ENCODE assay signal across 9 mouse cellular contexts in genomic region chr17:83215529-83216244, GRCm38 (mm10). TPM values are rescaled to one million over a fixed set of nuclear protein-coding genes. Genes with fewer than 3 reads are reported as not detected.
DNase-seq lines count a peak whose midpoint lies in the region; ATAC-seq and TF ChIP-seq lines count a peak whose summit lies in the region.
"Had no signal": no experiment of that assay in that cellular context is flagged by ENCODE, and none has a peak within 500 bp of the region (broad histone marks: within the 10 kb centered on the region; RNA-seq: fewer than 3 reads in every experiment).

No protein-coding gene starts in this region.

- peaks cover 87% of the 10 kb centered on the region for H3K4me1 ChIP-seq in embryonic facial prominence, embryonic 10.5 days
- peaks cover 57% of the 10 kb centered on the region for H3K4me1 ChIP-seq in limb, embryonic 12.5 days (replicated peaks)

- H3K9me3 ChIP-seq in embryonic facial prominence, embryonic 10.5 days, result no peaks in the 10 kb centered on the region
- H3K9me3 ChIP-seq in limb, embryonic 12.5 days, result no peaks in the 10 kb centered on the region

- peaks cover 25% of the 10 kb centered on the region for H3K36me3 ChIP-seq in embryonic facial prominence, embryonic 10.5 days (replicated peaks)
- no peaks in the 10 kb centered on the region for H3K36me3 ChIP-seq in limb, embryonic 12.5 days
- no peaks in the 10 kb centered on the region for H3K36me3 ChIP-seq in myocyte (ENCODE audit: control insufficient read depth, insufficient read depth)

- 0 out of 2 replicates have a peak, but pooled peaks have one; percentile 3 for ATAC-seq in limb, embryonic 12.5 days (ENCODE audit: insufficient number of reproducible peaks, insufficient read depth, low FRiP score, low TSS enrichment, low read depth)
- ATAC-seq in activated CD4-positive, CD25-positive, alpha-beta regulatory T cell, adult 4 months, result no peak

- H3K27me3 ChIP-seq in embryonic facial prominence, embryonic 10.5 days (replicated peaks; ENCODE audit: low read depth, poor library complexity, severe bottlenecking), result peaks cover 35% of the 10 kb centered on the region
- H3K27me3 ChIP-seq in limb, embryonic 12.5 days, result peaks cover 98% of the 10 kb centered on the region
- H3K27me3 ChIP-seq in myocyte (ENCODE audit: control insufficient read depth, insufficient read depth, insufficient read length), result no peaks in the 10 kb centered on the region

- H3K9ac ChIP-seq in limb, embryonic 12.5 days (replicated peaks), result peak overlapping the region; percentile 95

- intact Hi-C loops in heart, postnatal 25 days (cut with DNase I), result loop anchor here (5.0 to 10.0 kb wide), 2 partner anchors 139 to 297 kb away; partner anchors contain the start of gene Eml4

- peak; percentile 96 for DNase-seq in heart, adult 11 months
- DNase-seq in heart, postnatal 25 days (ENCODE audit: low spot score), result no peak
- DNase-seq in NIH3T3 (ENCODE audit: low read depth), result peak; percentile 66
- peak; percentile 70 for DNase-seq in embryonic facial prominence, embryonic 10.5 days (ENCODE audit: low spot score)
- peak; percentile 58 for DNase-seq in heart, postnatal 4 days

- WGBS in embryonic facial prominence, embryonic 10.5 days, result under 1% methylated on average over 80 of the region's 80 CpGs
- WGBS in limb, embryonic 12.5 days, result under 1% methylated on average over 78 of the region's 80 CpGs

- H3K4me2 ChIP-seq in limb, embryonic 12.5 days, result peak overlapping the region; percentile 83
- peak overlapping the region; percentile 93 for H3K4me2 ChIP-seq in myocyte (ENCODE audit: low read depth)

- H3K4me3 ChIP-seq in embryonic facial prominence, embryonic 10.5 days, result peak overlapping the region; percentile 87
- peak overlapping the region; percentile 68 for H3K4me3 ChIP-seq in limb, embryonic 12.5 days (replicated peaks)
- H3K4me3 ChIP-seq in myocyte, result peak overlapping the region; percentile 28

- peak overlapping the region; percentile 77 for H3ac ChIP-seq in myocyte (ENCODE audit: control insufficient read depth, insufficient read length)

- peaks cover 4% of the 10 kb centered on the region for H3K79me2 ChIP-seq in myocyte (ENCODE audit: control insufficient read depth, insufficient read depth)

- no peak for TF ChIP-seq POLR2A in myocyte (IDR thresholded peaks at IDR 0.05; ENCODE audit: insufficient read length, low read depth)

- peak overlapping the region; percentile 97 for H3K27ac ChIP-seq in embryonic facial prominence, embryonic 10.5 days (replicated peaks)
- peak overlapping the region; percentile 69 for H3K27ac ChIP-seq in limb, embryonic 12.5 days
- H3K27ac ChIP-seq: macrophage had no signal

TF ChIP-seq in myocyte, 11 proteins besides CTCF, POLR2A, EP300 and RAD21:
- TF ChIP-seq TCF3 (IDR thresholded peaks at IDR 0.05; ENCODE audit: insufficient read length, low read depth) (no peak), MYOD1 (IDR thresholded peaks at IDR 0.05; ENCODE audit: control insufficient read depth in 1 of 3, insufficient read length in 2 of 3, low read depth in 2 of 3) (peak in 1 of 3 experiments; percentile 32), E2F4 (IDR thresholded peaks at IDR 0.05; ENCODE audit: insufficient read depth) (no peak), TCF12 (IDR thresholded peaks at IDR 0.05; ENCODE audit: insufficient read depth, poor library complexity, severe bottlenecking) (no peak), MYOG (IDR thresholded peaks at IDR 0.05; ENCODE audit: control insufficient read depth in 1 of 3, insufficient read depth in 1 of 3, insufficient read length in 2 of 3, low read depth in 2 of 3) (peak in 1 of 3 experiments; percentile 6), POLR2AphosphoS2 (IDR thresholded peaks at IDR 0.05; ENCODE audit: insufficient read length, low read depth) (no peak), MAX (IDR thresholded peaks at IDR 0.05; ENCODE audit: low read depth) (no peak)

RNA-seq across cellular contexts. Expression of gene Pkdcc, which starts 0.6 kb away (rescaled TPM):
- 10 to 100 TPM; 48.6 to 48.7 TPM for total RNA-seq in heart, postnatal 25 days (2021)
- 15.1 and 17.5 TPM in 2 replicates for polyA plus RNA-seq in embryonic facial prominence, embryonic 10.5 days (2016; fragmentation: Nextera tagmentation; extraction: Ambion mirVana)
- total RNA-seq in heart, postnatal 4 days (2021), result 10 to 100 TPM; 68.1 to 76.6 TPM
- polyA plus RNA-seq in limb, embryonic 12.5 days (2016; fragmentation: Nextera tagmentation; extraction: Ambion mirVana), result 11.0 and 11.4 TPM in 2 replicates
- polyA plus RNA-seq in myocyte (2012; fragmentation: generic; extraction: Trizol), result 14.1 TPM
- polyA plus RNA-seq in activated CD4-positive, CD25-positive, alpha-beta regulatory T cell, adult 4 months (2017; shearing (Covaris generic)), result under 1 TPM in 1 of 2 experiments, not detected in 1; 0.22 TPM

Comparison
In these comparisons a context has a peak if more than half of its experiments do, and no peak if none do; other contexts are left out.
1. H3K4me3 ChIP-seq: peak in every context shown above with its lines; median percentile 87 in embryonic facial prominence, embryonic 10.5 days; 68 in limb, embryonic 12.5 days; 28 in myocyte.